Mouse (Mus musculus) megakaryocyte, embryonic 14.5 days (primary cell): Measurements from ENCODE around the gene Tmem178b. TPM values are rescaled to one million over a fixed set of nuclear protein-coding genes. Genes with fewer than 3 reads are reported as not detected.

Experiments
- H3K27me3 ChIP-seq: replicated peaks from 2 replicates; pipeline ENCODE3; 2012; ENCODE audit warnings: inconsistent platforms
- H3K36me3 ChIP-seq: replicated peaks from 2 replicates; pipeline ENCODE3; 2012; ENCODE audit warnings: low read length, inconsistent platforms, mixed read lengths
- H3K4me1 ChIP-seq: 2 replicates; pipeline ENCODE4 v1.6.1; 2012; ENCODE audit warnings: inconsistent platforms
- H3K4me3 ChIP-seq: replicated peaks from 2 replicates; pipeline ENCODE3; 2012; ENCODE audit warnings: moderate library complexity, mild to moderate bottlenecking, inconsistent platforms
- H3K9me3 ChIP-seq: 2 replicates; pipeline ENCODE4 v1.6.1; 2012; ENCODE audit warnings: inconsistent platforms
- FLI1 ChIP-seq: IDR thresholded peaks from 2 replicates; pipeline ENCODE4 v1.6.1; 2012; ENCODE audit warnings: low read length, inconsistent platforms, mixed read lengths
- GATA1 ChIP-seq: IDR thresholded peaks from 3 replicates; pipeline ENCODE4 v1.6.1; 2012; ENCODE audit warnings: mixed read lengths, low read length, inconsistent platforms, borderline replicate concordance
- polyA plus RNA-seq: library from polyadenylated mRNA; stranded (reverse); fragments of >175 nt; gene quantifications from 2 replicates; pipeline ENCODE4 v1.2.3, GENCODE M21; 2012; ENCODE audit warnings: low replicate concordance; ENCODE audit not compliant: insufficient read depth

Gene Tmem178b
- polyA plus RNA-seq, 1 experiment: not detected

DNA sequence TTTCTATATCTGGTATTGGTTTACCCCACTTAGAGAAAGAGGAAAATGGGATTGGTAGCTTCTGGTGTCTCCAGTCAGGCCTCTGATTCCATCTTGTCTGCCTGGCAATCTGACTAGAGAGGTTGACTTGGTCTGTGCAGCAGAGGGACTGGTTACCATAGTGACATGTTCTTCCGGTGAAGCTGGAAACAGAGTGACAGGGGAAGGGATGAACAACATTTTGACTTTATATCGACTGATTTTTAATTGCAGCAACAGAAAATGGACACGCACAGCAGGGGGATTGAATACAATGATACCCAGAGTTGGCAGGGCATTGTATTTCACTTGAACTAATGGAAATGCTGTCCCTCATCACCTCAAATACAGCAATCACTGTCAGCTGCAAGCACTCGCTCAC is 2.1 kb downstream of the Tmem178b start:
- Histone ChIP-seq H3K36me3 (no peaks in the 10 kb centered on the region), H3K4me3 (no peak overlapping the region), H3K9me3 (peaks cover 4% of the 10 kb centered on the region; the same call in 1 of the 2 replicates), H3K27me3 (peaks cover 55% of the 10 kb centered on the region), H3K4me1 (peaks cover 31% of the 10 kb centered on the region)
- TF ChIP-seq GATA1 (no peak), FLI1 (no peak)

DNA sequence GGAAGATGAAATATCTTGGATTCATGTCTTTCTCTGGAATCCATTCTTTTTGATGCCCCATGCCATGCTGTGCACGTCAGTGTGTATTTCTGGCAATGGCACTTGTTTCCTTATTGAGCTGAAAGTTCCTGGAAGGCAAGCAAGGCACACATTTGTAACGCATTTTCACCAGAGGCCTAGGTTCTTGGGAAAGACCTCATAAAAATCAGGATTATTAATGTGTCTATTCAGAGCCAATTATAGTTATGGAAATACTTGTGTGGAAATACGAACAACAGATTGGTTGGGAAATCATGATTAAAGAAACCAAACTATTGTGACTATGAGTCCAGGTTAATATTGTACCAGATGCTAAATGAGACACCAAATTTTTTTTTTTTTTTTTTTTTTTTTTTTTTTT is 3.4 kb downstream of the Tmem178b start:
- peaks cover 4% of the 10 kb centered on the region; the same call in 1 of the 2 replicates for H3K9me3 ChIP-seq
- H3K4me1 ChIP-seq: peaks cover 20% of the 10 kb centered on the region
- TF ChIP-seq GATA1 (no peak), FLI1 (no peak)
- peaks cover 43% of the 10 kb centered on the region for H3K27me3 ChIP-seq
- H3K4me3 ChIP-seq: no peak overlapping the region
- no peaks in the 10 kb centered on the region for H3K36me3 ChIP-seq

DNA sequence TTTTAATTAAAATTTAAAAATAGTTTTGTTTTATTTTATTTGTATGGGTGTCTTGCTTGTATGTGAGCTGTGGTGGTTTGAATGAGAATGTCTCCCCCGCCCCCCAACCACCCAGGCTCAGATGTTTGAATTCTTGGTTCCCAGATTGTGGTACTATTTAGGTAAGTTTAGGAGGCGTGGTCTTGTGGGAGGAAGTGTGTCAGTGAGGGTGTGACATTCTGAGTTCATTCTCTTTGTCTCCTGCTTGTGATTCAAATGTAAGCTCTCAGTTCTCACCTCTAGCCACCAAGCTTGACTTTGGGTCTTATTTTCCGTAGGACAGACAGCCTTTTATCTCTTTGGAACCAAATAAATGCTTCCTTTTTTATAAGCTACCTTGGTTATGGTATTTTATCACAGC is 17.7 kb downstream of the Tmem178b start:
- Histone ChIP-seq H3K36me3 (no peaks in the 10 kb centered on the region), H3K9me3 (peaks cover 3% of the 10 kb centered on the region; the same call in 1 of the 2 replicates), H3K4me3 (no peak overlapping the region), H3K4me1 (no peaks in the 10 kb centered on the region), H3K27me3 (no peaks in the 10 kb centered on the region)
- TF ChIP-seq FLI1 (no peak), GATA1 (no peak)

DNA sequence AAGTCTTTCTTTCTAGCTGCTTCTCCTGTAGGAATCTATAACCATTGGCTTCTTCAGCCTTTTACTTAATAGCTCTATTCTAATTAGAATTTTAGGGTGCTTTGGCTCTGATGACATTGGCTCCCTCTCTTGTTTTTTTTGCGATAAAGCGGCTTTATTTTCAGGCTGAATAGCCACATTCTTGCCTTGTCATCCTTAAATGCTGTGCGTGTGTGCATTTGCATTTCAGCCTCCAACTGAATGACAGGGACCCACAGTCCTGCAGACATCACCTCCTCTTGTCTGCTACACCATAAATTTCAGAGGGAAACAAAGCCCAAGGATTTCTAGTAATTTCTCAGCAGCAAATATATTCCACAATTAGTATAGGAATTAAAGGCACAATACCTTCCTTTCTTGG is 23.4 kb downstream of the Tmem178b start:
- Histone ChIP-seq H3K9me3 (no peaks in the 10 kb centered on the region), H3K4me1 (no peaks in the 10 kb centered on the region), H3K36me3 (no peaks in the 10 kb centered on the region), H3K27me3 (no peaks in the 10 kb centered on the region), H3K4me3 (no peak overlapping the region)
- no peak for TF ChIP-seq FLI1
- TF ChIP-seq GATA1: no peak

DNA sequence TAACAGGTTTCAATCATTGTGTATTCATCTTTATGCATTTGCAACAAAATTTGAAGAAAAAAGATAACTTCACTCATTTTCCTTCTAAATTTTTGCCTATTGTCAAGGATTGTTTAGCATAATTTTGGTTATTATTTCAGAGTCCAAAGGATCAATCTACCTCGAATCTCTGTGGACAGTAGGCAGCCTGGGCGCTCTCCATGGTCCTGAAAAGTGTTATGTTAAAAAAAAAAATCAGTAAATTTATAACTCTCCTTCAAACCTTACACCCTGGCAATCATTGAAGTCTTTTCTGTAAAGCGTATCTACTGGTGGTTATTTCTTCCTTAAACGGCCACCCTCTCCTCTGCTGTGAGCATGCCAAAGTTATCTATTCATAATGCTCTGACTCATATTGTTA is 26.2 kb downstream of the Tmem178b start:
- no peak for TF ChIP-seq FLI1
- no peak for TF ChIP-seq GATA1
- no peak overlapping the region for H3K4me3 ChIP-seq
- H3K36me3 ChIP-seq: no peaks in the 10 kb centered on the region
- H3K4me1 ChIP-seq: no peaks in the 10 kb centered on the region
- H3K27me3 ChIP-seq: no peaks in the 10 kb centered on the region
- H3K9me3 ChIP-seq: no peaks in the 10 kb centered on the region

DNA sequence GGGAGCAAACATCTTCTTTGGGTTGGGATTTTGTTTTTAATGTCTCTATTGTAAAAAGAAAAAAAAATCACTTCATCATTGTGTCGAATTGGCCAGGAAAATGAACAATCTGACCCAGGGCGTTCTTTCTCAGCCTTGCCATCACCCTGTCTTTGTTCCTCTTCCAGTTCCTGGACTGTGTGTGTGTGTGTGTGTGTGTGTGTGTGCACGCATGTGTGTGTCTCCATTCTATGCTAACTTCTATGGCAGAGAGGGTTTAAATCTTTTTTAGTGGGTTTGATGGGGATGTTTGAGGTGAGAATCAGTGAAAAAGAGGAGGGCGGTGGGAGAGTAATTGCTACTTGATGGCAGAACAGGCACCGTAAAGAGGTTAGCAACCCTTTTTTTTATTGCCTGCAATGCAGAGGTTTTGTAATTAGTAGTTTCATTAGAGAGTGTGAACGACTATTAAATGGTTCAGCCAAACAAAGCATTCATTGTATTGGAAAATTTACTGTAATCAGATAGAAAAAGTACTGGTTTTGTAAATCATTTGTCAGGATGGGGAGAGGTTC is 30.2 kb downstream of the Tmem178b start:
- no peaks in the 10 kb centered on the region for H3K4me1 ChIP-seq
- no peak for TF ChIP-seq FLI1
- no peak for TF ChIP-seq GATA1
- no peaks in the 10 kb centered on the region for H3K36me3 ChIP-seq
- no peaks in the 10 kb centered on the region for H3K27me3 ChIP-seq
- no peaks in the 10 kb centered on the region for H3K9me3 ChIP-seq
- H3K4me3 ChIP-seq: no peak overlapping the region

DNA sequence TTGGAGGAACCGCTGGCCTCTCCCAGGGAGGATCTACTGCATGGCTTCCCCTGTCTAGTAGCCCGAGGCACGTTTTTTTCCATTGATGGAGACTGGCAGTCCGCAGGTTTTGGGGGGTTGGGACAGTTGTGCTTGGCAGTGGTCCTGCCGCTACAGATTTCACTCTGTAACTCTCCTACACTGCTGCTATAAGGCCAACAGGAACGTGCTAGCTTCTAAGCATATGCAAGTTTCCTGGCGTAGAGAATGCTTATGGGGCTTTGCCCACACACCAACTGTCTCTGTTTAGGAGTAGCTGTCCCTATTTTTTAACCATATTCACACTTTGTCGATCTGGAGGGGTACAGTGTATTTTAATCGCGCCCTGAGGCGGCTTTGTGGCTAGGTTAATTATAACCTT is 30.8 kb downstream of the Tmem178b start:
- TF ChIP-seq FLI1 (no peak), GATA1 (no peak)
- H3K27me3 ChIP-seq: no peaks in the 10 kb centered on the region
- H3K36me3 ChIP-seq: no peaks in the 10 kb centered on the region
- H3K4me1 ChIP-seq: no peaks in the 10 kb centered on the region
- H3K9me3 ChIP-seq: no peaks in the 10 kb centered on the region
- no peak overlapping the region for H3K4me3 ChIP-seq

DNA sequence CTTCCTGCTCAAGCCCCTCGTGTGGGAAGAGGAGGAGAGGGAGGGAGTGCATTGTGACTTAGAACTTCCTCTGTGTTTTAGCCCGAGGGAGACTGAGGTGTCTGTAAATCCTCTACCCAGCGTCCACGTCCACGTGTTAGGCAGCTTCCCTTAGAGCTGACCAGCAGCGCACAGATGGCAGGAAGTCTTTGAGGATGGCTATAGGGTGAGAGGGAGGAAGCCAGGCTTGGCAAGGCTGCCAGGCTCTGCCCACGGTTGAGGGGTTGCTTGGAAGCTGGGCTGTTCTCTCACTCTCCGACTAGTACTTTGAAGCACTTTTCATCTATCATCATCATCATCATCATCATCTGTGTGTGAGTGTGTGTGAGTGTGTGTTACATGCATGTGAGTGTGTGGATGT is 41.9 kb downstream of the Tmem178b start:
- Histone ChIP-seq H3K4me3 (no peak overlapping the region), H3K27me3 (peaks cover 3% of the 10 kb centered on the region), H3K9me3 (no peaks in the 10 kb centered on the region), H3K36me3 (no peaks in the 10 kb centered on the region), H3K4me1 (no peaks in the 10 kb centered on the region; the same call in 1 of the 2 replicates)
- no peak for TF ChIP-seq FLI1
- no peak for TF ChIP-seq GATA1

DNA sequence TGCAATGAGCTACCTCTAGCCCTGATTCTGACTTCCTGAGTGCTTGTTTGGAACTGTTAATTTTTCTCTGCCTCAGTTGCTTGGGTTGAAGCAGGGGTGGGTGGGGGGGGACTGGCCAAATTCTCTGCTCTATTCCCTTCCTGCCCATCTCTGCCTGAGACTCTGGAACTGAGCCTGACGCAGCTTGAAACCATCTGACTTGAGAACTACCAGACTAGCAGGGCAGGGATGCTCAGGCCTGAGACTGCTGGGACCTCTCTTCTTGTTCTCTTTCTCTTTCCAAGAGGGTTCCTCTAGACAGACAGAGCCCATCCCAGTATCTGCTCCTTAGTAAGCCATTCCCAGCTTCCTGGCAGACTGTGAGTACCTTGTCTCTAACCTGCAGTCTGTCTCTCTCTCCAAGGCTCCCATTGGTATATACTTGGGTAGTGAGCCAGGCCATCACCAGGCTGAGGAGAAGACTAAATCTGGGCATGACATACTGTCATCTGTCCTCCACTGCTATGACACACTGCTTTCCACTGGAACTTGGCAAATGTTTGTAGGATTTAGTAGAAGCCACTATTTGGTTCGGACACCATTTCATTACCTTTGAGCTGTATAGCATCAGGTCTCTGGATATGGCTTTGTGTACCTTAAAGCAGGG is 42.7 kb downstream of the Tmem178b start:
- H3K36me3 ChIP-seq: no peaks in the 10 kb centered on the region
- TF ChIP-seq GATA1 (no peak), FLI1 (no peak)
- H3K27me3 ChIP-seq: peaks cover 3% of the 10 kb centered on the region
- no peaks in the 10 kb centered on the region; the same call in 1 of the 2 replicates for H3K4me1 ChIP-seq
- H3K4me3 ChIP-seq: no peak overlapping the region
- H3K9me3 ChIP-seq: no peaks in the 10 kb centered on the region

DNA sequence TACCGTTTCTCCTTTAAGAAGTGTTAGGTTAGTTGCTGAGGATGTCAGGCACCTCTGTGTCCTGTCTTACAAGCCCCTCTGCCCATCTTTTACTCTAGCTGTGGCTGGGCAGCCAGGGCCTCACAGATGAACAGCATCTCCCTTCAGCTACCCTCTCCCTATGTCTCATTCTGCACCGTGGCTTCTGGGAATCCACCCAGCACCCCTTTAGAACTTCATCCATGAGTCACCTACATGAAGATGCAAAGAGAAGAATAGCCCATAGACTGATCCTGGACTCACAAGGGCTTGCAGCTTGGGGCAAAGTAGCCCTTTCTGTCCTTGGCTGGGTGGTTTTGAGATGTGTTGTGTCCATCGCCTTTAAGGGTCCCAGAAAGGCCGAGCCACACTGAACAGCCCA is 43.4 kb downstream of the Tmem178b start:
- Histone ChIP-seq H3K4me3 (no peak overlapping the region), H3K27me3 (peaks cover 3% of the 10 kb centered on the region), H3K4me1 (no peaks in the 10 kb centered on the region; the same call in 1 of the 2 replicates), H3K36me3 (no peaks in the 10 kb centered on the region), H3K9me3 (no peaks in the 10 kb centered on the region)
- TF ChIP-seq GATA1: no peak
- no peak for TF ChIP-seq FLI1
